Mouse (Mus musculus) cerebellum, adult 18-20 months (tissue): ENCODE results near the gene Wdr66.

ENCODE experiments used
- DNase-seq, 2 experiments: peaks; one replicate each; pipeline ENCODE4 v3.0.0; 2021

The Wdr66 gene

DNA sequence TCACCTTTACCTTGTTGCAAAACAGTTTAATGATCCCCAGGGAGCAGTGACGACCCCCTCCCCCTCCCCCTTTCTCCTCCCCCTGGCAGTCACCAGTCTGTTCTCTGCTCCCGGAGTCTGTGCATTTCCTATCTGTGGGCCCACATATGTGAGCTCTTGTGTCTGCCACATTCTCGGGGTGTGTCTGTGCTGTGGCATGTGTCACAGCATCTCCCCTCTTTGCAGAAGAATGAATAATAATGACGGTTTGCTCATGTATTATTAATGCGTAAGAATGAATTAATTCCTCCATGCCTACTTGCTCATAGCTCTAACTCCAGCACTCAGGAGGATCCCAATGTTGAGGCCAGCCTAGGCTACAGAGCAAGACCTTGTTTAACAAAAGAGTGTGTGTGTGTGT, 21.0 kb downstream of the Wdr66 start:
- no peak for DNase-seq

DNA sequence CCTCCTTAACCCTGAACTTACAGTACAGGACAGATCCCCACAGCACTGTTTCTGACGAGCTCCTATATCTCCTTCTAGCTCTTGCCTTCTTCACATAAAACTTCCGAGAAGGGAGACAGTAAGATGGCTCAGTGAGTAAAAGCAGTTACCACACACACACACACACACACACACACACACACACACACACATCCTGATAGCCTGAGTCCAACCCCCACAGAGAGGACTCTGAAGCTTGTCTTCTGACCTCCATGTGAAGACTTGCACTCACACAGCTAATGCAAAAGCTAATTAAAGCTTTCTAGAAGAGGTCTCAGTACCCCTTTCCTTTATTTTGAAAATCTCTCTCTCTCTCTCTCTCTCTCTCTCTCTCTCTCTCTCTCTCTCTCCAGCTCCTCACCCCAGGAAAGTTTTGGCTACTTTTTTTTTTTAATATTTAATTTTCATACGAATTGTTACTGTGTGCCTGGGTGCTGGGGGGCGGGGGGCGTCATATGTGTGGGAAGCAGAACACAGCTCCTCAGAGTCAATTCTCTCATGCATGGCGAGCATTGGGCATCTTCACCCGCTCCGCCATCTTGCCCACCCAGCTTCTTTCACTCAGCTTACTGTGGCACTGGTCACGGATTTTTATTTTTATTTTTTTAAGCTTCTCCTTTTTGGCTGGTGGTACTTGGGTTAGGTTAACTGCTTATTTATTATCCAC, 24.9 kb downstream of the Wdr66 start:
- no peak for DNase-seq

DNA sequence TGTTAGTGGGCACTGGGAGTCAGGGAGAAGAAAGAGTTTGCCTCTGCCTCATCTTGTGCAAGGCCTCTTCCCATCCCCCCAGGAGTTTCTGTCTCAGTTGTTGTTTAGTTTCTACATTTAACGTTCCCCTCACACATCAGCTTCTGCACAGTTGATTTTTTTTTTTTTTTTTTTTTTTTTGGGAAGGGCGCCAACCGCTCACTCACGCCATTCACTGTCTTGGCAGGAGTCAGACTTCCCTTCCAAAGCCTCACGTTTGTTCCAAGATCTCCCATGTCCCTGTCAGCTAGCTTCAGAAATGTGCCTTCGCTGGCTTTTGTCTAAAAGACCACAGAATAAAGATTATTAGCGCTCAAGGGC, 25.4 kb downstream of the Wdr66 start:
- no peak for DNase-seq

DNA sequence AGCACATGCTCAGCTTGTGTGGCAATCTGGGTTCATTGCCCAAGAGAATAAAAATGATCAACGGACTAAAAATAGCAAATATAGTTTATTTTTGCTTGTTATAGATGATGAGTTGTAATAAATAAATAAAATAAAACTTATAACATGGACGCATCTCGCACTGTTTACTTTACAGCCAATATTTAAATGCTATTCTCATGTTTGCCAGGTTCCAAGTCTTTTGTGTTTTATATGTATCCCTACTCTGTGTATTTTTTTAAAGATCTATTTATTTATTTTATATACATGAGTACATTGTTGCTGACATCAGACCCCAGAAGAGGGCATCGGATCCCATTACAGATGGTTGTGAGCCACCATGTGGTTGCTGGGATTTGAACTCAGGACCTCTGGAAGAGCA, 25.8 kb downstream of the Wdr66 start:
- no peak for DNase-seq

DNA sequence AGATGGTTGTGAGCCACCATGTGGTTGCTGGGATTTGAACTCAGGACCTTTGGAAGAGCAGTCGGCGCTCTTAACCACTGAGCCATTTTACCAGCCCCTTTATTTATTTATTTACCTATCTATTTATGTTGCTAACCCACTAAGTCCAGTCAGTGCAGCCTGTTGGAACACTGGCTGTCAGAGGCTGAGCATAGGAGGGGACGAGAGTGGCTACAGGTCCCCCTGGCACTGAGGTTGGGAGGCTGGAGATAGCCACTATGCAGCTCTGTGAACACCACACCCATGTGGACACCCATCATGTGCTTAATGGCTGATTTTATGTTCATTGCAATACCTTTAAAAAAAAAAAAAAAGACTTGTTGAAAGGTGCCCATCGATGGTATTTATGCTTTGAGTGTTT, 27.3 kb downstream of the Wdr66 start:
- DNase-seq: no peak

DNA sequence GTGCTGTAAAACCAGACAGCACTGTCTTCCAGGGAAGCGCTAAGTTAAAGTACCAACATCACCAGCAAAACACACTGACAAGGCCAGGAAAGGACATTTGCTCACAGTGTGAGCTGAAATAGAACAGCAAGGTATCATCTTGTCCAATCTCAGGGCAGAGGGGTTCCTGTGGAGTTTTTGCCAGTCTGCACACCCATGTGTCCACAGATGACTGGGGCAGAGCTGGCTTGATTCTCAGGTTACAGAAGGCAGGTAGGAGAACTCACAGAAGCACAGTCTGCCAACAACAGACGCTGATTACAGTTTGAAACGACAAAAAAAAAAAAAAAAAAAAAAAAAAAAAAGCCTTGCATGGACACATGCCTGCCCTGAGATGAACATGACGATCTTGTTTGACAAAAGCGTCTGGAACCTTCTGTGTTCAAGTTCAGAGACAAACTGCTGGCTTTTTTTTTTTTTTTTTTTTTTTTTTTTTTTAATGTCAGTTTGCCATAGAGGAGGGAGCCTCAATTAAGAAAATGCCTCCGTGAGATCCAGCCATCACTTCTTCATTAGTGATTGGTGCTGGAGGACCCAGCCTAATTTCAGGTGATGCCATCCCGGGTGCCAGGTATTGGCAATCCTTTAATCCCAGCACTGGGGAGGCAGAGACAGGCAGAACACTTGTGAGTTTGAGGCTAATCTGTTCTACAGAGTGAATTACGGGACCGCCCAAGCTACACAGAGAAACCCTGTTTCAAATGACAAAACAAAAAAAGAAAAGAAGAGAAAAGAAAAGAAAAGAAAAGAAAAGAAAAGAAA, 29.6 kb downstream of the Wdr66 start:
- peak; percentile 32 to 45 for DNase-seq

DNA sequence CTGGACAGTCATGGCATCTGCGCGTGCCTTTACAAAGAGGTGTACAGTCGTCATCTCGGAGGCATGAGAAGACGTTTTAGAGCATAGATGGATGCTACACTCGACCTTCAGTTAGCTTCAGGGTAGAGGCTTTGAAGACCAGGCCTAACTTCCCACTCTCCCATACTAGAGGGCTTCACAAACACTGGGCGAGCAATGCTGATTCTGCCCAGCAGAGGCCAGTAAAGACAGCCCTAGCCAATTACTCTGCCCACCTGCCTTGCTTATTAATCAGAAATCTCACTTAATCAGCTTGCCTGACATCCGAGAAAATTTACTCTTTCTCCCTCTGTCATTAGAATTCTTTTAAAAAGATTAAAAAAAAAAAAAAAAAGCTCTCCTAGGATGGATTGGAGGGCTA, 33.3 kb downstream of the Wdr66 start:
- peak; percentile 27 to 33 for DNase-seq

DNA sequence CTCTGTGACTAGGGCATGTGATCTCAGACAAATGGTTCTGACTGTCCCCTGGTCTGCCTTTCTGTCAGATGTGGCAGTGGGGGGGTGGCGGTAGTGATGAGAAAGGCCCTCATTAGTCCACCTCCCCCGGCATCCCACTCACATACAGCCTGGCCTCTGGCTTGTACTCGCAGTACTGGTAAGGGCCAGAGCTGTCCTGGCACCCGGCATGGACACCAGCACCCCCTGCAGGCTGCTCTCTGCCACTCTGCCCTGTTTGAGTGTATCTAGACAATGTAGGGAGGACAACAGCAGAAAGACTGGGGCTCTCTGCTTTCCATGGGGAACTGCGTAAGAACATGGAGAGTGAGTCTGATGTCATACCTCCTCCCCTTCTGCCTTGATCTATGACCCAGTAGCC, 36.2 kb downstream of the Wdr66 start:
- DNase-seq: peak; percentile 10 to 26

DNA sequence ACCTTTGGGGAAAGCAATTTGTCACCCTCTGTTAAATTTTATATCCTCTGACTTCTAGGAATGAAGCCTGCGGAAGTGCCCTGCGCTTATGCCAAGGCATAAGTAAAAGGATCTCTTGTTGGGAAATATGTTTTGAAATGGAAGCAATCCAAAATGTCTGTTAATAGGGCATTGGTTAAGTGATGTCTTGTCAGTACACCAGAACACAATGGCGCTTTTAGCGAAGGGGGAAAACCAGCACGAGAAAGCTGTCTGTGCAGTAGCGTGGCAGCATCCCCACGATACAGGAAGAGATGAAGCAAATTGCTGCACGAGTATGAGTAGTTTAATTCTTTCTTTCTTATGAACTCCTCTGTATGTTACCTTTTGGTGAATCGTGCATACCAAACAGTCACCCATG, 42.8 kb downstream of the Wdr66 start:
- DNase-seq: no peak

DNA sequence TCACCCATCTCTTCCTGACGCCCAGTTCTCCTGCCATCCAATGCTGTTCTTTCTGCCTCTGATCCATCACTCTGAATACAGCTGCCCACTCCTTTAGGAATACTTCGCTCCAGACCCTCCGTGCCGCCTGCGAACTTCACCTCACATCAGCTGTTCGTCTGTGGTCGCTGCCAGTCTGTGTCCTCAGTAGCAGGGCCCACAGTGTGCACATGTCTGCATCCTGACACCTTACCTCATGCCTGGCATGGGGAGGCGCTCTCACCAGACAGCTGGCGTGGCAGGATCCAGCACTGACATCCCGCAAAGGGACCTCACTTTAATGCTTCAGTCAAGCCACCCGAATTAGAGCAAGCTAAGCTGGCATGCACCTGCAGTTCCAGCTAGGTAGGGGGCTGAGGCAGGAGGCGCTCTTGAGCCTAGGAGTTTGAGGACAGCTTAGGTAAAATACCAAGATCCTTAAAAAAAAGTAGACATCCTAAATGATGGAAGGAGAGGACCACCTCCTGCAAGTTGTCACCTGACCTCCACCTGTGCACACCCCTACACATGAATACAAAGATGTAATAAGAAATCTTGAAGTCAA, 44.4 kb downstream of the Wdr66 start:
- DNase-seq: no peak

DNA sequence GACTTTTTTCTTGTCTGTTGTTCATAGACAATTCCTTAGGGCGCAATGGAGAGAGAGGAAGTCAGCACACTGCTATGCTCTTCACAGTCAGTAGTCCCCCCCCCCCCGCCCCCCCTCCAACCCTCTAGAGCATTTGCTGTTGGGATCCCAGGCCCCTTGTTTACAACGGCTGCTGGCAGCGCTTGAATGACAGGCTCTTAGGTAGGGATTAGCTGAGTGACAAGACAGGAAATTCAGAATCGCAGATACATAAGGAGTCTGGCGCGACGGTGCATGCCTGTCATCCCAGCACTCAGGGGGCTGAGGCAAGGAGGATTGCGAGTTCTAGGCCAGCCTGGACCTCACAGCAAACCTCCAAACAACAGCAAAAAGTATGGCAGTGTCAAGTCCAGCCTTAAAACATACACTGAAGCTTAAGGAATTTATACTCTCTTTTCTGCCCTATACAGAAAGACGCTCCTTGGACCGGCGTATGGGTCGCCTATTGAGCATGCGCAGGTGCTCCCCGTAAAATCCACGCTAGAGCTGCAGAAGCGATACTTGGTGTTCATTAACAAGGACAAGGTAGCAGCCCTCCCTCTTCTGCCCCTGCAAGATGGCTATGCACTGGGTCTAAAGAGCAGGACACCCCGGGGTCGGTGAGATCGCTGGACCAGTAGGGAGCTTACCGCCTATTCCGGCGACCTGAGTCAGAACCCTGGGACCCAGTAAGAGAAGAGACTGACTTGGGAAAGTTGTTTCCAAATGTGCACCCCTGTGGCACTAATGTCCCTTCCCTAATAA, 45.3 kb downstream of the Wdr66 start:
- no peak for DNase-seq

DNA sequence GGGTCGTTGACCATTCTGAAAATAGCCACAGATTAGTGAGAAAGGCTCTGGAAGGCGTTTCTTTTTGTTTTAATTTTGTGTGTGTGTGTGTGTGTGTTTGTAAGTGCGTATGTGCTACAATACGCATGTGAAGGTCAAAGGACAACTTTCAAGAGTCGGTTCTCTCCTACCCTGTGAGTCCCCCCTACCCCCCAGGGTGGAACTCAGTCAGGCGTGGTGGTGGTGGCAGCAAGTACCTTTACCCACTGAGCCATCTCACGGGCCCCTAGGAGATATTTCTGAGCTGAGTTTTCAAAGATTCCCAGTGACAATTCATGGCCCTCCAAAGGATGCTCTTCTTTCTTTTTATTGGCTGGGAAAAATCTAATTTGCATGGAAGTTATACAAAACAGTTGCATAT, 45.9 kb downstream of the Wdr66 start:
- no peak for DNase-seq

DNA sequence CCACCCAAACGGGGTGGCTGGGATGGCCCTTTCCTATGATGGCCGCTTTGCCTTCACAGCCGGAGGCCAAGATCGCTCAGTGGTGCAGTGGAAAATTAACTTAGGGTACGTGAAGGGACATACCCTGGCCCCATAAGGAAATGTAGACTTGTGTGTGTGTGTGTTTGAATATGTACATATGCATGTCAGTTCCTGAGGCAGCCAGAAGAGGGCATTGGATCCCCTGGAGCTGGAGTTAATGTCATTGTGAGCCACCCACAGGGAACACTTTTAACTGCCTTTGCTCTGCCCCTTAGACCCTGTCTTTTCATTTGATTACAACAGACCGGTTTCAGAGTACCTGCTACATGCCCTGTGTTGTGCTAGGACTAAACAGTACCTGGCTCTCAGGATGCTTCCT, 46.6 kb downstream of the Wdr66 start:
- DNase-seq: no peak

DNA sequence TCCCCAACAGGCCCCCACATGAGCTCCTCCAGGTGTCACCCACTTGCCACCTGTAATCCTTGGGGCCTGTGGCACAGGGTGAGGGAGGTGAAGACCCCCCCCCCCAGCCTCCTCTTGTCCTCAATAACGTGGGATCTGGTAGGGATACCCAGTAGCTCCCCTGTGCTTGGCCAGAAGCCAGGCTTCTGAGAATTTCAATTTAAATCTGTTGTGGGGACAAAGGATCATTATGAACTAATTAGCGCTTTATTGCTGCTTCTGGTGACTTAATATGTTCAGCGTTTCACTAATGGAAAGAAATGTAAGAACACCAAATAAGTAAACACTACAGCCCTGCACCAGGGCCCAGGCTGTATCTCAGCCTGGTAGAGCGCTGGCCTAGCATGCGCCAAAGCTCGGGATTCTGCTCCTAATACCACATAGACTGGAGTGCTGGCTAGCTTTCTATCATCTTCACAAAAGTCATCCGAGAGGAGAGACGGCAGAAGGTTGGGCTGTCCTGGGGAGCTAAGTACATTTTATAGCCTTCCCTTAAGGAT, 48.7 kb downstream of the Wdr66 start:
- DNase-seq: no peak

DNA sequence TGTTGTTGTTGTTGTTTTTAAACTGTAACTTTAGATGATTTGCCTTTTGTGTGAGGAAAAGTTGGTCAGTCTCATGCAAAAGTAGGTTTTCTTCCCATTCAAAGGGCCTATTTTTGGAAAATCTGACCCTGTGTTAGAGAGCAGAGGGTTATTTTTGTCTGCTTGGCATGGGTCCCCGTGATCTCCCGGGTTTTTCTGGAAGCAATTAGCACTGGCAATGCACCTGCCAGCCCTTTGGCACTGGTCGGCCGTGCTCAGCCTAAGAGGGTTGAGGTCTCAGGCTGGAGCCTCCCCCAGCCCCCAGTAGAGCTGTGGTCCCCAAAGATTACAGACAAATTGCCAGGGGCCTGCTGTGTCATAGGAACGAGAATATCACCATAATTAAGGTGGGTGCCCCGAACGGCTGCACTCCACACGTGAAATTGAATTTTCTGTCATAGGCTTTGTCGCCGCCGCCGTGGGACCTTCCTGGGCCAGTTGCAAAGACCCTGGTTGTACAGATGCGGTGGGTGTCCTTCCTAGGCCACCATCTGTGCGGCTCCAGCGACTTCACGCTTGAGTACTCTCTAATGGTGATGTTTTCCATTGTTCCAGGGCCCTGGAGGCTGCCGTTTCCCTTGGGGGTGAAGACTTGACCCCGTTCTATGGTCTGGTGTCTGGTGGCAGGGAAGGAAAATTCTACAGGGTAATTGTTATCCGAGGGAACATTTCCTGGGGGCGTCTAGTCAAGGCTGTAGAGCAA, 50.0 kb downstream of the Wdr66 start:
- DNase-seq: peak; percentile 53 to 66

DNA sequence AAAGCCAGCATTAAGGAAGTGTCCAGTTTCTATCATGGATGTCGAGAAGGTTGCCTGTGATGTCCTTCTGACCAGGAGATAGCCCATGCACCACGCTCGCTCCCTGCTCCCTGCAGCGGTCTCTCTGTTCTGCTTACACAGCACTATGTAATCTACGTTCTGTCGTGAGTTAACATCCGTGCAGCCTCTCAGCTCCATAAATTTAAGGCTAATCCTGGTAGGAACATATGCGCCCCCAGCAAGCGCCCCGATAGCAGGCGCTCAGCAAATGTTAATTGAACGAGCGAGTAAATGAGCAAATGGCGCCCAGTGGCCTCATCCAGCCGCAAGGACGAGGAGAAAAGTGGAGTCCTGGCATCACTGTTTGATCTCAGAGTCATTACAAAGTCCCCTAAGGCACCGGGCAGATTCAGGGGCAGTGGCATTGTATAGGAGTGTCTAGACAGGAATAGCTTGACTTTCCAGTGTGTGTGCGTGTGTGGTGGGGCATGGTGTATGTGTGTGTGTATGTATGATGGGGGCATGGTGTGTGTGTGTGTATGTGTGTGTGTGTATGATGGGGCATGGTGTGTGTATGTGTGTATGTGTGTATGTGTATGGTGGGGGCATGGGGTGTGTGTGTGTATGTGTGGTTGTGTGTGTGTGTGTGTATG, 55.9 kb downstream of the Wdr66 start:
- DNase-seq: no peak

DNA sequence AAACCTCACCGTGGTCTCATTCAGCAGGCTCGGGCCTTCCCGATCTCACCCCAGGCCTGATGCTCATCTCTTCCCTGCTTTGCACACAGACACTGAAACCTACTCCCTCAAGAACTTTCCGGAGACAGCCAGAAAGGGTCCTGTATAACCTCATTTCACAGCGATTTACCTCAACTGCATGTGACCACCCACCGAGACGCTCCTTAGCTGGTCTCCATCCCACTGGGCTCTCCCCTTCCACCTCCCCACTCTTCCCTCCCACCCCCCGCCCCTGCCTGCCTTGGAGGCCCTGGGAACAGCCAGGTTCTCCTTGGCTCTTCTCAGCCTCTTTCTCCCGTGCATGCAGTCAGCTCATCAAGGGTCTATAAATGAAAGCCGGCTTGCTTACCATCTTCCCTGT, 57.9 kb downstream of the Wdr66 start:
- no peak for DNase-seq

DNA sequence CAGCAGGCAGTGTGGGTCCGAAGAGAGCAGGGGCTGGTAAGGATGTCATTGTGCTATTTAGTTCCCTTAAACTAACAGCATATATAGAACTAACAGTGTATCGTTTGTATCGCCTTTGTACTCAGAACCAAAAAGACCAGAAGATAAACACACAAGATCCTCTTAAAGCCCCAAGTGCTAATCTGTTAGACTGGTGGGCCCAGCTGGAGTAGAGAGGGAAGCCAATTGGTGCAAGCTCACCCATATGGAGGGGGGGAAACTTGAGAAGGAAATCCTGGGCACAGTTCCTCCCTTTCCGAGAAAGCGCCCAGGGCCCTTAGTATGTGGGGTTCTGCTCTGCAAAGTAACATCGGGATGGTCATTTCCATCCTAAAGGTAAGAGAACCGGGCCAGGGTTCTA, 58.3 kb downstream of the Wdr66 start:
- no peak for DNase-seq

DNA sequence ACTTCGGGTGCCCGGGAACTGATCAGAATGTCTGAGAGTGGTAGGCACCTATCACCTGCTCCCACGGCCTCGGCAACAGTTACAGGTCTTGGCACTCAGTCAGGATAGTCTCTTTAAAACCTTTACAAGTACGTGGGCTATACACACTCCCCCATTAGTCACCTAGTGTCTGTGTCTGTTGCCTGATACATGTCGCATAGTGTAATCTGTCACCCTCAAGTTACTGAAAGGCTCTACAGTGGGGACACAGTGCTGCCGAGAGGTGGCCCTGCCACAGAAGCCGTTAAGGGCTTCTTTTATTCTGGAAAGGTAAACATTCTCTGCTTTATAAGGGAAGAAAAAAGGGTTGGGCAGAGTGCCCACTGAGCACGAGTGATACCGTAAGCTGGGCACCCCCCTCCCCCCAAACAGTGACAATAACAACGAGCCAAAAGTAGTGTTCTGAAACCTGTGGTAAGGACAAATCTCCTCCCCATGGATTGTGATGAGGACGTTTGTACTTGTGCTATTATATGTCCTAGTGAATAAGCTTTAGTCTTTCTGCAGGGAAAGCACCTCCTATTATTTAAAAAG, 61.2 kb downstream of the Wdr66 start:
- DNase-seq: no peak

DNA sequence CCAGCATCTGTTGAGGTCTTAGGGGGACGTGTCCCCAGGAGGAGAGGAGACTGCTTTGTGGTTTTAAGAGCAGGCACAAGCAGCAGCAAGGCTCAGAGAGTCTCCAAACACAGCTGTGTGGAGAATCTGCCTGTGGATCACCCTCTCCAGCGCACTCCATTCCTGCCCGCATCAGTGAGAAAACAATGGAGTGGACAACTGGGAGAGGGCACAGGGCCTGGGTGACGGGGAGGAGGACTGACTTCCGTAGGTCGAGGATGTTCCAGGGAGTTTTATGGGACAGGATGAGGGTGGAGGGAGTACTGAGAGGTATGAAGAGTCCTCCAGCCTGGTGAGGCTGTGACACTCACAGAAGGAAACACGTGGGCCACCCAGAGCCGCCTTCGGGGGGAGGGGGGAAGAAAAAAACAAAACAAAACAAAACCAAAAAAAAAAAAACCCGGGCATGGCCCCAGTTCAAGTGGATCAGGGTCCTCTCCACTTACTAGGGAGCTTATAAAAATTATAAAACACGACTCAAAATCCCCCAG, 62.0 kb downstream of the Wdr66 start:
- no peak for DNase-seq

DNA sequence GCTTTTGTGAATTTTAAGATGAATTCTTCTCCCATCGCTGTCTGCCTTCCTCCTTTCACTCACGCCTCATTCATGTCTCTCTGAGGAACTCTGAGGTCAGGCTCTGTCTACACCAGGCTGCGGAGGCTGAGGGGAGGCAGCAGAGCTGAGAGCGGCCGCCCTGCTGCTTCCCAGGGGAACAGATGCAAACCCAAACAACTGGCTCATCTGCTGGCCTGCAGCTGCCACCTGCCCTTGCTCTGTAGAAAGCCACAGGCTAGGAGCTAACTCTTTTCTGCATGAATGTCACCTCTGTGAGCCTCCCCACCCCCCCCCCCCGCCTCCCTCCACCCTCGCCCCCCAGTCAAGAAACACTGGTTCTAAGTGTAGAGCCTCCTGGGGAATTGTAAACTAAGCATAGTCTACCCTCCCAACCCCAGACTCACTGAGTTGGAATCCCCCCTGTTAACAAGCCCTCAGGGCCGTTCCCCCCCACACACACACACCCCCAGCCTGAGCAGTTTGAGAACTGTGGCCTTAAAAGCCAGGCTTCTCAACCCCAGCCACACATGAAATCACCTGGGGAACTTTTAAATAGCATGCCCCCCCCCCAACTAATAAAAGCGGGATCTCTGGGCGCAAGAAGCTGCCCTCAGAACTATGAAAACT, 63.4 kb downstream of the Wdr66 start:
- DNase-seq: no peak
